Mouse (Mus musculus) spleen, adult 18-20 months (tissue): ENCODE results near the gene Pabpc4.
"Not testable (repeated sequence)": the region's sequence is repeated elsewhere in the genome, so short reads cannot be mapped to it uniquely, and the experiment has no call there.

Source experiments
- DNase-seq, 2 experiments: peaks; one replicate each; pipeline ENCODE4 v3.0.0; 2022; ENCODE audit warnings: mixed read lengths in 2 of 2

Pabpc4 gene

GRCm38 (mm10) chr4:123298980-123299670, 37.0 kb downstream of the Pabpc4 start:
- no peak for DNase-seq

DNA sequence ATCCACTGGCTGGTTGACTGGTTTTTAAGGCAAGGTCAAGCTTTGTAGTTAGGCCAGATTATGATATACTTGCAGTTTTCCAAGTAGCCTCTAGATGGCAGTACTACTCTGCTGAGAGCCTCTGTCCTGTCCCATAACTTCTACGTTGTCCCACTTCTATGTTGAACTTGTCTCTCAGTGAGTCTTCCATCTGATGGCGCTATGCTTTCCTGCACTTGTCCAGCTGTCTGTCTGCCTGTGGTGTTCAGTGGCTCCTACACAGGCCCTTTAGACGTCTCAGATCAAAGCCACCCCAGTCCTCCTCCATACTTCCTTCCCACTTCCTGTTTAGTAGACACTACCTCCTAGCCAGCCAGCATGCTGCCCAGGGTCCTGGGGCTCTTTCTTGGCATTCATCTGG, 43.6 kb downstream of the Pabpc4 start:
- DNase-seq = peak in 1 of 2 experiments; percentile 26

- no peak for DNase-seq
Observed at GRCm38 (mm10) chr4:123306999-123307398, 44.8 kb downstream of the Pabpc4 start.

DNA sequence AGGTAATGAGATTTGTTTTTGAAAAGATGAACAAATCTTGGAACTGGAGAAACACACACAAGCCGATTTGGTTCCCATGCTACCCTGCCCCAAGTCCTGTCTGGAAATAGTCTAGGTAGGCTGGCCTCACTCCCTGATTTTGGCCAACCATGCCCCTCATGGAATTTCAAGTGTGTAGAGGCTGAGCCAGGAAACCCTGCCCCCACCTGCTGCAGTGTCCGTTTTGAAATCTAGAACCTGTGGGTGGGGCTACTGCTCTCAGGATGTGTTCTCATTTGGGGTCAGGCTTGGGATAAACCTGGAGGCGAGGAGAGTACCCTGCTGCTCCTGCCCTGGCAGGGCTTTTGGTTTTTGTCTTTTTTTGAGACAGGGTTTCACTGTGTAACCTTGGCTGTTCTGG, 46.1 kb downstream of the Pabpc4 start:
- no peak for DNase-seq

DNA sequence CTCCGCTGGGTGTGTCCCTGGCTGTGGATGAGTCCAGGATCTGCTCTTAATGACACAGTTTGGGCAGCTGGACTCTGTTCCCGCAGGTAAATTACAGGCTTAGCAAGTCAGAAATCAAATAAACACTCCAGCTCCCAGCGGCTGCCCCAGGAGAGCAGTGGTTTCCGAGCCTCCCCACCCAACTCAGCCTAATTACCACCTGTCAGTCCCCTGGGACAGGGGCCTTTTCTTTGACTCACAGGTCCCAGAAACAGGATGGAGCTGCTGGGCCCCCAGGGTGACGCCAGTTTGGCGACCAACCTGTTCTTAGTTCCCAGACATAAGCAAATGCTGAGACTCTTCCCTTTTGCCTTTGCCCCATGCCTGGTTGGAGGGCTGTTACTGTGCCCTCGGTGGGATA, 49.7 kb downstream of the Pabpc4 start:
- no peak for DNase-seq

GRCm38 (mm10) chr4:123313010-123313409, 50.9 kb downstream of the Pabpc4 start:
- no peak for DNase-seq

DNA sequence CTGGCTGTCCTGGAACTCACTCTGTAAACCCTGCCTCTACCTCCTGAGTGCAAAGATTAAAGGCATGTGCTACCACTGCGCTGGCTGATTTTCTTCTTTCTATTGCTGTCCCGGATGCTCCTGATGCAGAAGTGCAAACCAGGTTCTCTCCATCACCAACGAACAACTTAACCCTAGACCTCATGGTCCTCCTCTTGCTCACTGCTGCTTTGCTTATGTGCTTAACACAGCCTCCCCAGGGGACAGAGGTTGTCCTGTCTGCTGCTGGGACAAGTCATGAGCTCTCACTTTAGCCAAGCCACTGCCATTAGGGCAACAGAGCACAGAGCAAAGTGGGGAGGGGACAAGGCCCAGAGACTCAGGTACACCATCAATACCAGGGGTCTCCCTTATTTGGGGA, 52.3 kb downstream of the Pabpc4 start:
- no peak for DNase-seq

GRCm38 (mm10) chr4:123322910-123323309, 60.8 kb downstream of the Pabpc4 start:
- DNase-seq = not testable (repeated sequence)

- DNase-seq = no peak
Observed at GRCm38 (mm10) chr4:123323534-123323933, 61.4 kb downstream of the Pabpc4 start, which contains the start of gene Oxct2a. Gene Oxct2a, minus strand, starts transcription at chr4:123323634.

- no peak for DNase-seq
Observed at GRCm38 (mm10) chr4:123326087-123326486, 63.9 kb downstream of the Pabpc4 start.

- DNase-seq = no peak
Observed at GRCm38 (mm10) chr4:123327630-123328029, 65.5 kb downstream of the Pabpc4 start.

DNA sequence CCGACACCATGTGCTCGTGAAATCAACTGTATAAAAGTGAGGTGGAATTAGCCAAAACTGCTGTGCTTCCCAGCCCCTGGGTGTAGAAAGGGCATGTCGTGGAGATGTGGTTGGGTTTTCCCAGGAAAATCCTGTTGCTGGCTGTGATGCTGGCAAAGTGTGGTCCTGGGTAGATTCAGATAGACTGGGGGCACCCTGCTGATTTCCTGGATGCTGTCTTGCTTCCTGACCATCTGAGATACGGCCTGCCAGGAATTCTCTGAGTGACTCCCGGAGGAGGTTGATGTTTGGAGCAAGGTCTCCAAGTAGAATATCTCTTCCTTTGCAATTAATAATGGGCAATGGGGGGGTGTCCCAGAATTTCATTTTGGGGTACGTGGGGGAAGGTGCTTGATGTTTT, 66.8 kb downstream of the Pabpc4 start:
- no peak for DNase-seq

DNA sequence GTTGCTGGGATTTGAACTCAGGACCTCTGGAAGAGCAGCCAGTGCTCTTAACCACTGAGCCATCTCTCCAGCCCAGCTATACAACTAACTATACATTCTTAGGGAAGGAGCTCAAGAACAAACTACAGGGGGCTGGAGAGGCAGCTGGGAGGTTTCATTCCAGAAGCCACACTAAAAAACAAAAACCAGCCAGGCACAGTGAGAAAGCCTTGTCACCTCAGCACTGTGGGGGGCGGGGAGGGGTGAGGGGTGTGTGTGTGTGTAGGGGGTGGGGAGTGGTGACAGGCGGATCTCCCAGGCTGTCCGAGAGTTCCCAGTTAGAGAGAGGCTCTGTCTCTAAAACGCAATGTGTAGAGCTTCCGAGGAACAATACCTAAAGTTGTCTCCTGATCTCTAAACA, 69.2 kb downstream of the Pabpc4 start:
- no peak for DNase-seq

GRCm38 (mm10) chr4:123331961-123332360, 69.8 kb downstream of the Pabpc4 start:
- not testable (repeated sequence) for DNase-seq

DNA sequence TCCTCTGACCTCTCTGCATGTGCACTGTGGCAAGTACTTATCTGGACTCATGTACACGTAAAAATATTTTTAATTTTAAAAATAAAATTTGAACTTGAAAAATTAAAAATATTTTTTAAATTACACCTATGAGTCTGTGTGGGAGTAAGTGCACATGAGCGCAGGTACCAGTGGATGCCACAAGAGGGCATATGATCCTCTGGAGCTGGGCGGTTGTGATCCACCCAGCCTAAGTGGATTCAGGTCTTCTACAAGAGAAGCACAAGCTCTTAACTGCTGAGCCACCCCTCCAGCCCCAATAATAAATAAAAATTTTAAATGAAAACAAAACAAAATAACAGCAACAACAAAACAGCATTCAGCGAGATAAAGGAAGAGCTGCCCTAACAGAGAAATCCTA, 71.0 kb downstream of the Pabpc4 start:
- DNase-seq = no peak

DNA sequence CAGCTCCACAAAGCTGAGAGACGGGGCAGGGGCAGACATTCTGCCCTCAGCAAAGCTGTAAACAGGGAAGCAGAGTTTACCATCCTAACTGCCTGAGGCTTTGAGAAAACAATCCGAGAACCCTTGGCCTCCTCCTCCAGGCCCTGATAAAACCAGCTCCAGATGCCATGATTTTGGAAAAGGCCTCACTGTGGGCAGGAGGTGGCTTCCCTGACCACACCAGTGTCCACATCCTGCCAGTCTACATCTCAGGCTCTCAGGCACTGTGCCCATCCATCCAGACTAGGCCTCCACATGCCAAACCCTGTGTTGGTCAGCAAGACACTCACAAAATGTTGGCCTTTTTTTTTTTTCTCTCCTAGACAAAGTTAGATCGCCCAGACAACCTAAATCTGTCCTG, 72.0 kb downstream of the Pabpc4 start:
- DNase-seq = no peak

DNA sequence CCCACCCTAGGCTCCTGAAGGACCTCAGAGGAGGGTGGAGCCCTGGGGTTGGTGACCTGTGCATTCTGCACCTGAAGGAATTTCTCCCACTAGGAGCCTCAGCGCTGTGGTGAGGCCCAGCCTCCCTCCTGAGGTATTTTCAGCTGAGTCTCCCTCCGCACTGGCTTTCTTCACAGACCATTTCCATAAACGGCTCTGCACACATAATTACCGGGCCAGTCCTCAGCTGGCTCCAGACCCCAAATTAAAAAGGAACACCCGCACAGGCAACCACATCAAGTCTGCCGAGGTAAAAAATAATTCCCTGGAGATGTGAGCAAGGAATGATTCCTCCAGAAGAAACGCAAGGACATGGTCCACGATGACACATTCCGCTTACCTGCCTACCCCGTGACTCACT, 73.1 kb downstream of the Pabpc4 start:
- DNase-seq = not testable (repeated sequence)

GRCm38 (mm10) chr4:123335796-123336585, 73.8 kb downstream of the Pabpc4 start:
- DNase-seq = no peak

- DNase-seq = no peak
Observed at GRCm38 (mm10) chr4:123337693-123338092, 75.5 kb downstream of the Pabpc4 start.

DNA sequence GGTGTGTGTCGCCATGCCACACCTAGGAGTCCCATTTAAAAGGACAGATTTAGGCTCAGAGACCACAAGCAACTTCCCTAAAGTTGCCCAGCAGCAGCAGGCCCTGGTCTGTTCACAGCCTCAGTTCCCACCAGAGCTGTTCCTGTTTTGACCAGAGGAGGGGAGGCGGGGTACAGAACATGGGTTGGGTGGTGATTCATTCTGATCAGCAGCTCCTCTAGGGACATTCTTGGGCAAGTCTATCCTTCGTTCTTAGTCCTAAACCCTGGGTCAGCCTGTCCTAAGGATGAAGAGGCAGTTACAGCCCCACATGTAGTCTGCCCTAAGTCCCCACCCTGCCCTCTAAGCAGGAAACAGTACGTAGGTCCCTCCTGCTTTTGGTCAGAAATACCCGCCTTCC, 78.1 kb downstream of the Pabpc4 start:
- DNase-seq = no peak

DNA sequence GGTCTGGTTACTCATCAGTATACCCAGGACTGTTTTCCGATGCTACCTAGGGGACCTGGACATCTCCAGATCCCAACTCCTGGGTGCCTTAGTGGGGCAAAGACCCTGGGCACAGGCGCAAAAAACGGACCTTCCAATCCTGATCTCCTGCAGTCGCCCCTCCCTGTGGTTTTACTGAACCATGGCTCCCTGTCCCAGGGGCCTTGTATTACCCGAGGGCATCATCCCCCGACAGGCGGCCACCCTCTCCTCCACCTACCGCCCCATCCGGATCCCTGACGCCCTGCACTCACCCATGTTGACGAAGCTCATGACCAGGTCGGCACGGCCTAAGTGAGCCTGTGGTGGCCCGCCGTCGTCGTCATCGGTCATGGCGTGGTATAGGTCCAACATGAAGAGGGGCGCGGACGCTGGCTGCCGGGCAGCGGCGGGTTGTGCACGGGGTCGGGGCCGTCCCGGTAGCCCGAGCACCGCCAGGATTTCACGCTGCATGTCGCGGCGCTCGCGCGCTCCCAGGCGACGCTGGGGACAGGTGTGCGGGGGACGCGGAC, 80.0 kb downstream of the Pabpc4 start:
- DNase-seq = peak in 1 of 2 experiments; percentile 7

DNA sequence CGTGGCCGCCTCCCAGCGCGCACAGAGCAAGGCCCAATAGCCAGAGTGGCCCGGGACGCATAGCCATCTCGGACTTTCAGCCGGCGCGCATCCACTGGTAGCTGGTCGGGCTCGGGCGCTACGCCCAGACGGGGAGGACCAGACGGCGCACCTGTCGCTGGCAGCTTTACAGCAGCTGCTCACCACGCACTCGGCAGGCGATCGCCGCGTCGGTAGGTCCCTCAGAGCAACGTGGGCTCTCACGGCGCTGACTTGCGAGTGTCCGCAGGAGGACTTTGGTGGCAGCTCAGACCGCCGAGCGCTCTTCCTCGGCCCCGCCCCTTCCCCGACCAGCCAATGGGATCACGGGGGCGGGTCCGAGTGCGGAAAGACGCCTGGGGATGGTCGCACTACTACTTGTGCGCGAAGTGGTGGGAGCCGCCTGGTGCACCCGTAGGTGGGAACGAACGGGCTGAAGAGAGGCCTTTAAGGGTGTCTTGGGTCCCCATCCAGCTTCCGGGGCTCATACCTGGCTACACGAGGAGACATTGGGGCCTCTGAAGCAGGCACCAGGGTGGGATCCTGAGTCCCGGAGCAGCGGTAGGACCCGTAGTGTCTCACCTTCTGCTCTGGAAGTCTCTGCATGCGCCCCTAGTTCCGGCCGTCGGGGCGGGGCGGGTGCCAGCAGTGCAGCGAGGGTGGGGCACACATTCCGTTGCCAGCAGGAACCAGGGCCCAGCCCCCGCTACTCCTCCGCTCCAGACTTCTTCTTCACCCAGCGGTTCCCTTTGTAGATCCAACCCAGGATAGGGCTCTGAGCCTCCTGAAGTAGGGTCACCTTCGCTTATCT, 80.7 kb downstream of the Pabpc4 start, which contains the start of gene Bmp8a:
TSS of gene Bmp8a (minus strand) at position 611 of the 829 bp plus-strand sequence.
- DNase-seq = peak; percentile 52 to 70

GRCm38 (mm10) chr4:123343471-123343789, 81.3 kb downstream of the Pabpc4 start:
- DNase-seq = no peak
